Mouse (Mus musculus) spleen, adult 2 months (tissue): ENCODE measurements around the gene Nprl3.

Source experiments
- CTCF ChIP-seq: fragments of 200-500 bp; IDR thresholded peaks from 2 replicates; pipeline ENCODE4 v1.5.1; 2011; ENCODE audit warnings: mild to moderate bottlenecking, inconsistent platforms; ENCODE audit not compliant: insufficient read depth, insufficient read length, insufficient replicate concordance; ENCODE audit errors: extremely low read depth
- POLR2A ChIP-seq: fragments of 200-500 bp; IDR thresholded peaks from 2 replicates; pipeline ENCODE4 v1.6.1; 2011; ENCODE audit warnings: low read depth, low read length, inconsistent platforms

DNA sequence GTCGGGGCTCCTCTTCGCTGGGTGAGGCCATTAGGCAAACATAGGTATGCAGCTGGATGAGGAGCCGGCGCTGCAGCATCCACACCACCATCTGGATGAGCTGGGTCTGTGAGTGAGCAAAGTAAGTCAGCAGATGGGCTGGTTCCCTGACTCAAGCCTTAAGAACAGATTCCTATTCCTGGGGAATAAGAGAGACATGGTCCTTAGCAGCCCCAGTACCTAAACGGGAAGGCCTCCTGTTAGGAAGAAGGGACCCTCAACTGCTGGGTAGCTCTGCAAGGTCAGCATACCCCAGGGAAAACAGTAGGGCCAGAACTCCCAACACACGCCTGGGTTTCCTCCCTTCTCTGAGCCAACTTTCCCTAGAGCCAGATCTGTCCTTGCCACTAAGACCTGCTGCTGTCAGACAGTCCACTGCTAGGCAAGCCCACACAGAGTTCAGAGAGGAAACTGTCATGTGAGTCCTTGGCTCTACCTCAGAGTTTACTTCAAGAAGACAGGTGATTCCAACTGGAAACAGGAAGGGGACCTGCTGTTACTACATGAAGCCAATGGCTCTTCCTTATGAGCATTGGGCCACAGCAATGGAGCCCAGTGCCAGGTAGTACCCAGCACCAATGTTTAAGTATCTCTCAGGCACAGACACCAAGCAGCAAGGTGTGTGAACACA lies 32.6 kb downstream of the Nprl3 start:
- TF ChIP-seq POLR2A (no peak), CTCF (no peak)
